Mouse (Mus musculus): ENCODE data around the gene Wdr82.

Gene Wdr82

DNA sequence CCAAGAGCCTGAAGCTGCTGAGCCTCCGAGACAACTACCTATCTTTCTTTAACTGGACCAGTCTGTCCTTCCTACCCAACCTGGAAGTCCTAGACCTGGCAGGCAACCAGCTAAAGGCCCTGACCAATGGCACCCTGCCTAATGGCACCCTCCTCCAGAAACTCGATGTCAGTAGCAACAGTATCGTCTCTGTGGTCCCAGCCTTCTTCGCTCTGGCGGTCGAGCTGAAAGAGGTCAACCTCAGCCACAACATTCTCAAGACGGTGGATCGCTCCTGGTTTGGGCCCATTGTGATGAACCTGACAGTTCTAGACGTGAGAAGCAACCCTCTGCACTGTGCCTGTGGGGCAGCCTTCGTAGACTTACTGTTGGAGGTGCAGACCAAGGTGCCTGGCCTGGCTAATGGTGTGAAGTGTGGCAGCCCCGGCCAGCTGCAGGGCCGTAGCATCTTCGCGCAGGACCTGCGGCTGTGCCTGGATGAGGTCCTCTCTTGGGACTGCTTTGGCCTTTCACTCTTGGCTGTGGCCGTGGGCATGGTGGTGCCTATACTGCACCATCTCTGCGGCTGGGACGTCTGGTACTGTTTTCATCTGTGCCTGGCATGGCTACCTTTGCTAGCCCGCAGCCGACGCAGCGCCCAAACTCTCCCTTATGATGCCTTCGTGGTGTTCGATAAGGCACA, 54.9 kb downstream of the Wdr82 start:
- DNase-seq (ENCODE audit: low read depth, low spot score) = peak; percentile 37

DNA sequence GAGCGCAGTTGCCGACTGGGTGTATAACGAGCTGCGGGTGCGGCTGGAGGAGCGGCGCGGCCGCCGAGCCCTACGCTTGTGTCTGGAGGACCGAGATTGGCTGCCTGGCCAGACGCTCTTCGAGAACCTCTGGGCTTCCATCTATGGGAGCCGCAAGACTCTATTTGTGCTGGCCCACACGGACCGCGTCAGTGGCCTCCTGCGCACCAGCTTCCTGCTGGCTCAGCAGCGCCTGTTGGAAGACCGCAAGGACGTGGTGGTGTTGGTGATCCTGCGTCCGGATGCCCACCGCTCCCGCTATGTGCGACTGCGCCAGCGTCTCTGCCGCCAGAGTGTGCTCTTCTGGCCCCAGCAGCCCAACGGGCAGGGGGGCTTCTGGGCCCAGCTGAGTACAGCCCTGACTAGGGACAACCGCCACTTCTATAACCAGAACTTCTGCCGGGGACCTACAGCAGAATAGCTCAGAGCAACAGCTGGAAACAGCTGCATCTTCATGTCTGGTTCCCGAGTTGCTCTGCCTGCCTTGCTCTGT, 55.5 kb downstream of the Wdr82 start:
- peak; percentile 66 for DNase-seq (ENCODE audit: low read depth, low spot score)

DNA sequence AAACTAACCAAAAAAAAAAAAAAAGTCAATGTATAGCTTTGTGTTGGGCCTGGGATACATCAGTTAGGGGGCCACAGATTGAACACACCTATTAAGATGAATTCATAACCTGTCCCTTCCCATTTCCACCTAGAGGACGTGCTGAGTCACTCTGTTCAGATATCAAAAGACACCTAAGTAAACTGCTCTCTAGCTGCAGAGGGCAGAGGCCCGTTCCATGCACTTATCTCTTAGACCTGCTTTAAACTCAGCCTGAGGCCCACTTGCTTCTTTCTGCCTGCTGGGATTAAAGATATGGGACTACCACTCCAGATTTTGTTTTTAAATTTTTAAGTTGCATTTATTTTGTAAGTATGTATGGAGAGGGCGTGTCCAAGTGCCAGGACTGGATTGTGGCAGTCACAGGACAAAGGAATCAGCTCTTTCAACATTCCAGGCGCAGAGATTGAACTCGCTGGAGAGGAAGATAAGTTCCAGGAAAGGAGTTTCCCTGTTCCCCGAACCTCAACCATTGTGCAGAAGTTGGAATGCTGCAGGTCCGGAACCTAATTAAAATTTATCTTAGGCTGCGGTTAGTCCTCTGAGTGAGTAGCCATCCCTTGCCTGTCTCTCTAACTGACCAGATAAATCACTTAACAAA, 57.2 kb downstream of the Wdr82 start:
- peak; percentile 50 for DNase-seq (ENCODE audit: low read depth, low spot score)

DNA sequence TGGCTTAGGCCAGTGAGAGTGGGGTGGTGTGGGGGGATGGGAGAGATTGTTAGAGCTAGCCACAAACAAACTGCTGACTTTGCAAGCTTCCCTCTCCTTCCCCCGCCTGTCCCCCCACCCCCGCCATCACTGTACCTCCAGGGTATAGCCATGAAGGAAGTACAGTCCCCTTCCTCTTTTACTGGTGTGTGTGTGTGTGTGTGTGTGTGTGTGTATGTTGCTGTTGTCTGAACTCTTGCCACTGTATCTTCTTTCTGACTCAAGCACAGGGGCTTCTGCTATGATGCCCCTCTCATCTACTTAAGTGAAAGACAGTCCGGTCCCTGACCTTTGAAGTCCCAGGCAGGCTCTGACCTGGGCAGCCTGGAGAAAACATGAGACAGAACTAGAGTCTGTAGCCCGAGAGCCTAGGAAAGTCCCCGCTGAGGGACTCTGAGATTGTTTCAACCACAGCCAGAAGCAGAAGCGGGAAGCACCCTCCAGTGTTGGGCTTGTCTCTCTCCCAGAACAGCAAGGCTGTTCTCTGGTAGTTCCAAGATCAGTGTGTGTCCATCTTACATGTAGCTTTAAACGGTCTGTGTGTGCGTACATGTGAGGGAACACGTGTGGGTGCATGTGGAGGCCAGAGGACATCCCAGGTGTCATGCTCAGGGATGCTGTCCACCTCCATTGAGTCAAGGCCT, 59.5 kb downstream of the Wdr82 start:
- DNase-seq (ENCODE audit: low read depth, low spot score) = no peak

DNA sequence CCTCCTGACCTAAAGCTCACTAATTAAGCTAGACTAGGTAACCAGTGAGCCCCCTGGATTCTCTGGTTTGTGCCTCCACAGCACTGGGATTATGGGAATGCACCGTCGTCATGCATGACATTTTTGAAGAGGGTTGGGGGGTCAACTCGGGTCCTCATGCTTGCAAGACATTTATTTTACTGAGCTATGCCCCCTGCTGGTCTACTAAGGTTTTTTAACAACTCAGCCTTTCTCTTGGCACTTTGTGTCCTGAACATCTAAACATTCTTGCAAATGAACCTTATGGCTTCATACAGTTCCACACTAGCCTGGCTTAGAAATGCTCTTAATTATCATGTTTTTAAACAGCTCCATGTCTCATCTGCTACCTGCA, 60.0 kb downstream of the Wdr82 start:
- DNase-seq (ENCODE audit: low read depth, low spot score) = peak; percentile 42

DNA sequence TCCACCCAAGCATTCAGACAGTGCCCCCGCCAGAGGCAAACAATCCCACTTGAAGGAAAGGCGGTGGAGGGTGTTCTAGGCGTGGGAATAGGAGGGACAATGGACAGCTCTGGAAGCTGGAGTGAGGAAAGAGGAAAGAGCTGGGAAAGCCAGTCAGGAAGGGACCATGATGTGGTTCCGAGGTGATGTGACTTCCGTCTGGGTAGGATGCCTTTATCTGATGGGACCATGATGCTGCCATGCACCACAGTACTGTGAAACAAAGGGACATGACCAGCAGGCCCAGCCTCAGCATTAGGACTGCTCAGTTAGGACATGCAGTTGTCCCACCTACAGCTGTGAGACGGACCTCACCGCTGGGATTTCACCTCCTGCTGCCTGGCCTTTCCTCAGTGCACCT, 60.5 kb downstream of the Wdr82 start:
- DNase-seq (ENCODE audit: low read depth, low spot score) = no peak

DNA sequence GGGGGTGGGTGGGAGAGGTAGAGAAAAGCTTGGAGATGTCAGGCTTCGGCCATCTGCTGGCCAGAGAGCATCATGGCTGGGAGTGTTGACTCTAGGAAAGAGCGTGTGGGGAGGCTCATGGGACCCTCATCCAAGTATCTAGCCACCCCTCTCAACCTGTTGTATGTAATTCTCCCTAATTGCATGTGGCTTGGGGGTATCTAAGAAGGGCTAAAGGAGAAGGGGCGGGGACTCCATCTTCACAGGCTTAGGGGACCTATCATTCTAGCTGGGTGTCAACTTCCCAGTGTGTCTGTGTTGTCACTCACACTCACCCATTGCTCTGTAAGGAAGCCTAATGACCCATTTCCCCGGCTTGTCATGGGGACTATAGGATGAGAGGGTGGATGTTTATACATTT, 61.1 kb downstream of the Wdr82 start:
- DNase-seq (ENCODE audit: low read depth, low spot score) = no peak

DNA sequence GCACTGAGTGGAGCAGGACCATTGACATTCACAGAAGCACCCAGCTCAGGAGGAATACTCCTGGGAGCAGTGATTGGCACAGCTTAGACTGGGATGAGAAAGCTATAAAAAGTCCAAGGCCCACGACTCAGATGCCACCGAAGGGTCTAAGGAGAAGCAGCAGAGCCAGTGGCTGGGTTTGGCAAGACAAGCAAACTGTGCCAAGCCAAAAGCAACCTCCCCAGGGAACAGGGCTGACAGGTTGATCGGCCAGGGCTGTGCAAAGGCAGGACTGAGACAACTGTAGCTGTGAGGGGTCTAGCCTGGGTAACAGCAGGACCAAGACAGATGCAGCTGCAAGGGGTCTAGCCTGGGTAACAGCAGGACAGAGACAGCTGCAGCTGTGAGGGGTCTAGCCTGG, 62.2 kb downstream of the Wdr82 start:
- no peak for DNase-seq (ENCODE audit: low read depth, low spot score)

DNA sequence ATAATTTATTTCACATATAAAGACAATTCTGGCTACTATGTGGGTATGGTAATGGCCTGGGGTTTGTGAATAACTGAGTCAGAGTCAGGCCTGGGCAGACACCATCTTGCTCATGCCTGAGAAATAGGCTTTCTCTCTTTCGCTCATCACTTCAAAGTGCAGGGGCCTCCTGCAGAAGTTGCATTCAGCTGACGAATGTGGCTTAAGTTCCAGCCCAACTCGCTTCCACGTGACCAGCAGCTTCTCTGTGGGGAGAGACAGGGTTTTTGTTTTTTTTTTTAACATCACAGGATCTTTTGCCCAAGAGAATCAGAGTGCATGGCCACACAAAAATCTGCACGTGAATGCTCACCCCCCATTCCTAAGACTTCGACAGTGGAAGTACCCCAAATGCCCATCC, 63.2 kb downstream of the Wdr82 start:
- DNase-seq (ENCODE audit: low read depth, low spot score) = no peak

DNA sequence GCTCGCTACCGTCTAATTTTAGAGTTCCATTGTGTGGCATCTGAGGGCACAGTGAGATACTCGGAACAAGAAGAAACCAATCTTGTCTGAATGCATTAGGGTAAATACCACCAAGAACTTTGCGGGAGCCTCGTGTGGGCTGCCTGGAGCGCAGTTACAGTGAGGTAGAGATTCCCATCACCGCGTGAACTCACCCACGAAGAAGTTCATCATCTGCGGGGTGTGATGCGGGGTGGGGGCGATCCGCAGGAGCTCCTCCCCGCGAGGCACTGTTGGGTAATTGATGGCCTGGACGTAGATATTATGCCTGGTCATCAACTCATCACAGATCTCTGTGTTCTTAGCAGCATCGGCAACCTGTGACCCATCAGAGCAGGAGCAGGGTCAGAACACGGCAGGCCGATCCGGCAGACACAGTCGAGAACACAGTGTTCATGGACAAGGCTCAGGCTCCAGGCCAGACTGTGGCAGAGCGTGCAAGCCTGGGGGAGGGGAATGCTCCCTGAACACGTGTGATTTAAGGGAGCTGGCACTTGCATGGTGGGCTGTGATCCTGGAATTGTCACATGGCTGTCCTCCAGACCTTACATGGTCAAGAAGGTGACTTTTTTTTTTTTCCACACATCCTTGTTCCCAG, 64.6 kb downstream of the Wdr82 start:
- no peak for DNase-seq (ENCODE audit: low read depth, low spot score)

DNA sequence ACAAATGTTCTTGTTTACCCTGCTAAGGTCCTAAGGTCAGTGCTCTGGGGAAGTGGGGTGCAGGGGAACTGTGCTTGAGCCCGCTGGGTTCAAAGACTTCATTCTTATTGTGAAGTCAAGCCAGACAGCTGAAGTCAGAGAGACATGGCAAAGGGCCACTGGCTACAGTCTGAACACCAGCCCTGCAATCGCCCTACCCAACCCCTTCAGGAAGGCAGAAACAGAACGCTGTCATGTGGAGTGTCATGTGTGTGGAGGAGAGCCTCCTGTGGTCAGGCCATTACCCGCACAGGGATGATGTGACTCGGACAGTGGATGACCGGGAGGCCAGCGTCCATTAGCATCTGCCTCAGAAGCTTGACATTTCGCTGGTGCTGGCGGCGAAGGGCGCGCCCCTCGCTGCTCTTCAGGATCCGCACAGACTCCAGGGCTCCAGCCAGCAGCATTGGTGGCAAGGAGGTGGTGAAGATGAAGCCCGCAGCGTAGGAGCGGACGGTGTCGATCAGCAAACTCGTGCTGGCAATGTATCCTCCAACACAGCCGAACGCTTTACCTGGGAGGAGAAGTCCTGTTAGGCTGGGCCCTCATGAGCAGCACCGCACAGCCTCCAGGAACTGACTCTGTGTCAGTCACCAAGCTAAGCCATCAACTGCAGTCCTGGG, 65.6 kb downstream of the Wdr82 start:
- no peak for DNase-seq (ENCODE audit: low read depth, low spot score)

DNA sequence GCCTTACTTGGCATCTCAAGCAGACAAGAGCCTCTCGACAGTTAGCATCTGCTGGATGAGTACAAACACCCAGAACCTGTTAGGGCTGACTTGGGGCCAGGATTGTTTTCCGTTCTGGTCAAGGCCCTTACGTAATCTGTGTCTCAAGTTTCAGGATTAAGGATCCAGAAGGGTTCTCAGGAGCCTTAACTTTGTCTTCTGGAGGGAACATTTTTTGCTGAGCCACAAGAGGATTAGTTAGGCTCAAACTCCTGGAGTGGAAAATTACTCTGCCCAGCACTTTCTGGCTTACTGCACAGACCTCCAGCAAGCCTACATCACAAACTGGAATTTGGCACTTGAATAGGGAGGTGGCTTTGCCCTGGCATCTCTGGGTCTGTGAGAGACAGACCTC, 66.1 kb downstream of the Wdr82 start:
- DNase-seq (ENCODE audit: low read depth, low spot score) = no peak

DNA sequence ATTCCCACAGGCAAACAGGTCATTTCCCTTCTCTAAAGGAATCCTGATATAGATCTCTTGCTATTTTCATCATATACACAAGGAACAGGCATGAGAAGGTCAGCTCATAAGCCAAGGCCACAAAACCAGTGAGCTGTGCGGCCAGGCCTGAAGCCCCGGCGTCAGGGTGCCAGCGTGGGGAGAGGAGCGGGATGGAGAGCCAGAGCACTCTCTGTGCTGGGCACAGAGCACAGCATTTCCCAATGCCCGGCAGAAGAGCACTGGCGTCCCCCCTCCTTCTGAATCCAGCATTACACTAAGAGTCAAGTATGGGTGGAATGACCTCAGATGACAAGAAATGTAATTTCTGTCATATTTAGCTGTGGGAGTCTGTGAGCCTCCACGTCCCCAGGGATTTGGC, 66.7 kb downstream of the Wdr82 start:
- no peak for DNase-seq (ENCODE audit: low read depth, low spot score)

DNA sequence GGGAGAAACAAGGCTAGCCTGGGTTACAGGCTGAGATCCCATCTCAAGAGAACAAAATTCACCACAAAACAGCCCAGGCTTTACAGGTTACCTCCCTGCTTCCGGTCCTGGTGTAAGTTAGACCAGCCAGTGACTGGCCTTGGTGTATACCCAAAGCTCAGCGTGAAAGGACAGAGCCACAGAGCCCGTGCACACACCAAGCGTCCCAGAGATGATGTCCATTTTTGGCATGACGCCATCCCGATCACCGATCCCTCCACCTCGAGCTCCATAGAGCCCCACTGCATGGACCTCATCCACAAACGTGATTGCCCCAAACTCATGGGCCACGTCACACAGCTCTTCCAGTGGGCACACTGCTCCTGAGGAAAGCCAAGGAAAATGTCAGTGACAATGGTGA, 67.2 kb downstream of the Wdr82 start:
- no peak for DNase-seq (ENCODE audit: low read depth, low spot score)

All from ZHBTc4 (cell line).